Mouse (Mus musculus) MEL (cell line): ENCODE measurements around the gene Mpp5. TPM values are rescaled to one million over a fixed set of nuclear protein-coding genes. Genes with fewer than 3 reads are reported as not detected.
A peak's percentile ranks its signal among the peaks of the same experiment; 100 is the strongest.

Source experiments
- DNase-seq: peaks from one replicate; pipeline ENCODE4 v3.0.0; 2011; ENCODE audit warnings: low read depth, low spot score
- H3K27ac ChIP-seq: 2 replicates; pipeline ENCODE4 v1.5.1; 2012; ENCODE audit warnings: low read depth, mild to moderate bottlenecking, control low read depth, low read length, moderate library complexity; ENCODE audit not compliant: control insufficient read depth
- H3K27me3 ChIP-seq, 2 experiments: fragments of 150-350 bp in 1 of 2; sonication (generic) in 1 of 2; 2 replicates each; pipeline ENCODE4 v1.6.1; 2012; ENCODE audit warnings: low read length in 2 of 2, mild to moderate bottlenecking in 2 of 2, improper control_type of control experiment in 1 of 2, moderate library complexity in 1 of 2; ENCODE audit not compliant: insufficient read depth in 2 of 2, control insufficient read depth in 1 of 2
- H3K36me3 ChIP-seq, 2 experiments: 2 replicates each; pipeline ENCODE4 v1.6.1; 2012 to 2014; ENCODE audit warnings: low read length in 2 of 2, improper control_type of control experiment in 1 of 2, inconsistent platforms in 1 of 2, mild to moderate bottlenecking in 1 of 2; ENCODE audit not compliant: insufficient read depth in 2 of 2, control insufficient read depth in 1 of 2
- H3K4me1 ChIP-seq, 2 experiments: fragments of 150-350 bp in 1 of 2; sonication (generic) in 1 of 2; 2 replicates each; pipeline ENCODE4 v1.6.1; 2012; ENCODE audit warnings: low read length in 2 of 2, improper control_type of control experiment in 1 of 2, mild to moderate bottlenecking in 1 of 2; ENCODE audit not compliant: insufficient read depth in 2 of 2, control insufficient read depth in 1 of 2
- H3K4me3 ChIP-seq, 2 experiments: fragments of 150-350 bp in 1 of 2; sonication (generic) in 1 of 2; 2 replicates each; pipeline ENCODE4 v1.5.1; 2012; ENCODE audit warnings: low read depth in 2 of 2, low read length in 2 of 2, mild to moderate bottlenecking in 2 of 2, moderate library complexity in 2 of 2, control low read depth in 1 of 2, improper control_type of control experiment in 1 of 2; ENCODE audit not compliant: control insufficient read depth in 1 of 2, insufficient read depth in 1 of 2
- H3K79me2 ChIP-seq: 2 replicates; pipeline ENCODE4 v1.6.1; 2012; ENCODE audit warnings: mild to moderate bottlenecking, low read length, moderate library complexity; ENCODE audit not compliant: control insufficient read depth, poor library complexity, insufficient read depth
- H3K9ac ChIP-seq: 2 replicates; pipeline ENCODE4 v1.6.1; 2012; ENCODE audit warnings: low read depth, mild to moderate bottlenecking, control low read depth, low read length, moderate library complexity; ENCODE audit not compliant: control insufficient read depth, poor library complexity, severe bottlenecking
- H3K9me3 ChIP-seq: fragments of 150-350 bp; sonication (generic); replicated peaks from 2 replicates; pipeline ENCODE4 v1.6.1; 2012; ENCODE audit warnings: mild to moderate bottlenecking, low read length, improper control_type of control experiment, moderate library complexity; ENCODE audit not compliant: insufficient read depth
- BHLHE40 ChIP-seq: IDR thresholded peaks from 2 replicates; pipeline ENCODE4 v1.6.1; 2012; ENCODE audit warnings: low read depth, mild to moderate bottlenecking, inconsistent platforms, low read length, improper control_type of control experiment, borderline replicate concordance
- CHD1 ChIP-seq: IDR thresholded peaks from 2 replicates; pipeline ENCODE4 v1.6.1; 2012; ENCODE audit warnings: low read depth, mild to moderate bottlenecking, inconsistent platforms, low read length, improper control_type of control experiment
- CTCF ChIP-seq, 3 experiments: IDR thresholded peaks in 2 of 3; conservative IDR thresholded peaks in 1 of 3; 2 replicates each; pipeline ENCODE4 v1.5.1; 2011 to 2012; ENCODE audit warnings: low read length in 3 of 3, low read depth in 2 of 3, mild to moderate bottlenecking in 2 of 3, improper control_type of control experiment in 1 of 3, inconsistent platforms in 1 of 3, mixed read lengths in 1 of 3, moderate library complexity in 1 of 3; ENCODE audit not compliant: control insufficient read depth in 1 of 3, insufficient read depth in 1 of 3, poor library complexity in 1 of 3, severe bottlenecking in 1 of 3
- E2F4 ChIP-seq: IDR thresholded peaks from 2 replicates; pipeline ENCODE4 v1.6.1; 2011; ENCODE audit warnings: low read depth, low read length, improper control_type of control experiment, borderline replicate concordance
- EP300 ChIP-seq, 2 experiments: IDR thresholded peaks; 2 replicates each; pipeline ENCODE4 v1.6.1; 2011; ENCODE audit warnings: improper control_type of control experiment in 2 of 2, low read length in 2 of 2, low read depth in 1 of 2, mild to moderate bottlenecking in 1 of 2
- ETS1 ChIP-seq: IDR thresholded peaks from 2 replicates; pipeline ENCODE4 v1.6.1; 2012; ENCODE audit warnings: low read depth, mild to moderate bottlenecking, inconsistent platforms, low read length, improper control_type of control experiment, moderate library complexity
- GABPA ChIP-seq: IDR thresholded peaks from 2 replicates; pipeline ENCODE4 v1.6.1; 2012; ENCODE audit warnings: low read depth, mild to moderate bottlenecking, inconsistent platforms, low read length, improper control_type of control experiment, moderate library complexity
- GATA1 ChIP-seq: IDR thresholded peaks from 2 replicates; pipeline ENCODE4 v1.6.1; 2011; ENCODE audit warnings: low read depth, low read length, improper control_type of control experiment
- HCFC1 ChIP-seq: IDR thresholded peaks from 2 replicates; pipeline ENCODE4 v1.6.1; 2012; ENCODE audit warnings: low read depth, mild to moderate bottlenecking, inconsistent platforms, low read length, improper control_type of control experiment, moderate library complexity
- JUND ChIP-seq: IDR thresholded peaks from 2 replicates; pipeline ENCODE4 v1.6.1; 2011; ENCODE audit warnings: low read depth, mild to moderate bottlenecking, improper control_type of control experiment, low read length
- KAT2A ChIP-seq: conservative IDR thresholded peaks from 2 replicates; pipeline ENCODE4 v1.6.1; 2012; ENCODE audit warnings: low read depth, low read length, improper control_type of control experiment, inconsistent platforms
- MAFK ChIP-seq: IDR thresholded peaks from 2 replicates; pipeline ENCODE4 v1.6.1; 2011; ENCODE audit warnings: low read depth, mild to moderate bottlenecking, low read length, improper control_type of control experiment, borderline replicate concordance
- MAX ChIP-seq: IDR thresholded peaks from 2 replicates; pipeline ENCODE4 v1.6.1; 2011; ENCODE audit warnings: low read length, improper control_type of control experiment
- MEF2A ChIP-seq: IDR thresholded peaks from 2 replicates; pipeline ENCODE4 v1.6.1; 2014; ENCODE audit warnings: low read depth, mild to moderate bottlenecking, inconsistent platforms, low read length, improper control_type of control experiment; ENCODE audit not compliant: poor library complexity, insufficient replicate concordance, severe bottlenecking; ENCODE audit errors: extremely low read depth
- MXI1 ChIP-seq: IDR thresholded peaks from 2 replicates; pipeline ENCODE4 v1.6.1; 2011; ENCODE audit warnings: mild to moderate bottlenecking, low read depth, low read length, improper control_type of control experiment
- MYB ChIP-seq: IDR thresholded peaks from 2 replicates; pipeline ENCODE4 v1.6.1; 2011; ENCODE audit warnings: mild to moderate bottlenecking, low read depth, low read length, improper control_type of control experiment
- MYC ChIP-seq: IDR thresholded peaks from 2 replicates; pipeline ENCODE4 v1.6.1; 2011; ENCODE audit warnings: low read depth, mild to moderate bottlenecking, low read length, improper control_type of control experiment, moderate library complexity
- NELFE ChIP-seq: IDR thresholded peaks from 2 replicates; pipeline ENCODE4 v1.6.1; 2011; ENCODE audit warnings: low read depth, low read length, improper control_type of control experiment
- POLR2A ChIP-seq, 2 experiments: IDR thresholded peaks; 2 replicates each; pipeline ENCODE4 v1.6.1; 2011 to 2012; ENCODE audit warnings: low read length in 2 of 2, mild to moderate bottlenecking in 2 of 2, control low read depth in 1 of 2, improper control_type of control experiment in 1 of 2, low read depth in 1 of 2, moderate library complexity in 1 of 2; ENCODE audit not compliant: control insufficient read depth in 1 of 2, insufficient read depth in 1 of 2, poor library complexity in 1 of 2
- POLR2AphosphoS2 ChIP-seq: IDR thresholded peaks from 2 replicates; pipeline ENCODE4 v1.6.1; 2011; ENCODE audit warnings: low read length, improper control_type of control experiment
- POLR2AphosphoS5 ChIP-seq: IDR thresholded peaks from 2 replicates; pipeline ENCODE4 v1.6.1; 2012; ENCODE audit warnings: low read depth, borderline replicate concordance, mild to moderate bottlenecking, inconsistent platforms, low read length, moderate library complexity, mixed read lengths
- RAD21 ChIP-seq: IDR thresholded peaks from 2 replicates; pipeline ENCODE4 v1.6.1; 2011; ENCODE audit warnings: mild to moderate bottlenecking, low read depth, low read length, improper control_type of control experiment
- RCOR1 ChIP-seq: IDR thresholded peaks from 2 replicates; pipeline ENCODE4 v1.6.1; 2012; ENCODE audit warnings: low read depth, mild to moderate bottlenecking, inconsistent platforms, low read length, improper control_type of control experiment
- SMC3 ChIP-seq: IDR thresholded peaks from 2 replicates; pipeline ENCODE4 v1.6.1; 2011; ENCODE audit warnings: low read depth, low read length, improper control_type of control experiment
- TAL1 ChIP-seq: IDR thresholded peaks from 2 replicates; pipeline ENCODE4 v1.6.1; 2012; ENCODE audit warnings: mild to moderate bottlenecking, inconsistent platforms, low read length, moderate library complexity, mixed read lengths
- TCF12 ChIP-seq: IDR thresholded peaks from 2 replicates; pipeline ENCODE4 v1.6.1; 2014; ENCODE audit warnings: low read depth, mild to moderate bottlenecking, inconsistent platforms, low read length, improper control_type of control experiment, moderate library complexity
- UBTF ChIP-seq: IDR thresholded peaks from 2 replicates; pipeline ENCODE4 v1.6.1; 2012; ENCODE audit warnings: low read depth, mild to moderate bottlenecking, inconsistent platforms, low read length, improper control_type of control experiment, moderate library complexity, borderline replicate concordance; ENCODE audit not compliant: insufficient read depth
- USF1 ChIP-seq: IDR thresholded peaks from 2 replicates; pipeline ENCODE4 v1.6.1; 2014; ENCODE audit warnings: low read depth, mild to moderate bottlenecking, inconsistent platforms, low read length, improper control_type of control experiment, moderate library complexity
- ZKSCAN1 ChIP-seq: IDR thresholded peaks from 2 replicates; pipeline ENCODE4 v1.6.1; 2012; ENCODE audit warnings: low read depth, mild to moderate bottlenecking, inconsistent platforms, low read length, improper control_type of control experiment, moderate library complexity
- ZMIZ1 ChIP-seq: IDR thresholded peaks from 2 replicates; pipeline ENCODE4 v1.6.1; 2012; ENCODE audit warnings: low read depth, mild to moderate bottlenecking, inconsistent platforms, low read length, improper control_type of control experiment, moderate library complexity
- ZNF384 ChIP-seq: IDR thresholded peaks from 2 replicates; pipeline ENCODE4 v1.6.1; 2012; ENCODE audit warnings: low read depth, mild to moderate bottlenecking, inconsistent platforms, low read length, improper control_type of control experiment
- polyA plus RNA-seq, 2 experiments: library from polyadenylated mRNA; stranded (reverse) in 1 of 2; unstranded in 1 of 2; fragments of >175 nt in 1 of 2; fragments of >200 nt in 1 of 2; gene quantifications; 2 replicates each; pipeline versions ENCODE4 v1.2.1 to v1.2.4; 2012; ENCODE audit warnings: low replicate concordance in 2 of 2, low read depth in 1 of 2; ENCODE audit not compliant: insufficient read length in 2 of 2, insufficient read depth in 1 of 2, missing spikeins in 1 of 2
- total RNA-seq: library from RNA; depleted of rRNA; stranded (reverse); fragments of 300-350 nt; gene quantifications from 2 replicates; pipeline ENCODE4 v1.2.3, GENCODE M21; 2012

Gene Mpp5
- total and polyA plus RNA-seq, 3 experiments, result 15.1 to 143 (median 15.2) TPM

DNA sequence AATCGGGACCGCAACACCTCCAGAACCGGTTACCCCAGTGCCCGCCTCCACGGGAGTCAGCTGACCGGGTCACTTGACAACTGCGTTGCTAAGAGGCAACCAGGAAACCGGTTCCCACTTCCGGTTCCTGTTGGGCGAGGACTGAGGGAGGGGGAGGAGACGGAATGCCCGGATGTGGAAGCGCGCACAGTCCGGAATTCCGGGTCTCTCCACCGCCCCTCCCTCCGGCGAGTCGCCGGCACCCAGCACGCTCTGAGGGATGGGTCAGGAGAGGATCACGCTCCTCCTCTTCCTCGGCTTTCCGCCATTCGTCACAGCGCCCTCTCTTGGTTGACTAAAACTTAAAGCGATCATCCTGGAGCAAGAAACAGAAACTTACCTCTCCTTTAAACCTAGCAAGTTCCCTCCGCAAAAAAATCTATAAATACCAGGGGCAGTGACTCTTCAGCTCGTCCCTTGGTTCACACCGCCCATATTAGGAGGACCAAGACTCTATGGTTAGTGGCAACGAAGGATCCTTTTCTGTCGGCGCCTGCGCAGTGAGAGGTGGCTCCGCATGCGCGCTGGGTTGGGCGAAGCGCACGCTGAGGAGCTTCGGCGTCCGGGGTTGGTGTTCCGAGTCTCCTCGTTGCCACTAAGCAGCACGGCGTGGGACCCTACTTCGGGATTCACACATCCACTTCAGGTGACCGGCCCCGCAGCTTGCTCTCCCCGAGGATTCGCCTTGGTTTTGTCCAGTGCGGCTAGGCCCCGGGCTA is 113.0 kb downstream of the Mpp5 start, which contains the start of the genes Atp6v1d and Eif2s1 (continued):
- peak; percentile 97 for TF ChIP-seq NELFE
- no peak for TF ChIP-seq UBTF
- TF ChIP-seq GATA1, result no peak
- no peak for TF ChIP-seq JUND
- peak; percentile 80 for TF ChIP-seq MAX
- TF ChIP-seq RCOR1, result no peak
- no peak for TF ChIP-seq BHLHE40
- TF ChIP-seq GABPA, result no peak
- no peak for TF ChIP-seq CHD1
- TF ChIP-seq POLR2AphosphoS2, result peak; percentile 62; the same call in 1 of the 2 replicates
- TF ChIP-seq USF1, result peak; percentile 98
- TF ChIP-seq RAD21, result no peak
- peak; percentile 68 to 81 (median 81) for TF ChIP-seq CTCF (IDR thresholded peaks at IDR 0.05 in 2 of 3, conservative IDR thresholded peaks at IDR 0.05 in 1 of 3; ENCODE audit: control insufficient read depth in 1 of 3, insufficient read depth in 1 of 3, low read depth in 2 of 3, low read length in 3 of 3, poor library complexity in 1 of 3, severe bottlenecking in 1 of 3)
- TF ChIP-seq E2F4, result no peak
- TF ChIP-seq TAL1, result no peak
- TF ChIP-seq MYC, result peak; percentile 94
- TF ChIP-seq EP300 (IDR thresholded peaks at IDR 0.05; ENCODE audit: low read depth in 1 of 2, low read length in 2 of 2), result no peak; a peak in 1 of 4 replicates
- TF ChIP-seq TCF12, result peak; percentile 42; the same call in 1 of the 2 replicates

DNA sequence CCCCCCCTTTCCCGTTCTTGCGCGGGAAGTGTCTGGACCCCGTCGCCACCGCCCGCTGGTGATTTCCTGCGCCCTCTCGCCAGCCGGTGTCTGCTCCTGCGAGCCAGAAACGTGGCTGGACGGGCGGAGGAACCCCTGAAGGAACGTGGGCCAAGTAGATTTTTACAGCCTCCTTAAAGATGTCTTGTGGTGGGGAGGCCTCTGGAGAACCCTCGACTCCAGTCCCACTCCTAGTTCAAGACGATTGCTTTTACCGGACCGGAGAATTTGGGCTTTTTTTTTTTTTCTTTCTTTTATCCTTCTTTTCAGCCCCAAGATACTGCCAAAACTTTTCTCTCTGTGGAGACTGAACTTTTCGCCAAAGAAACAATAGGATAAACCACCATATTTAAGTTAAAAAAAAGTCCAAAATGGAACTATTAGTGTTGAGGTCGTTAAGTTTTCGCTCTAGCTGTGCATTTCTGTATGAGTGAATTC is 113.6 kb downstream of the Mpp5 start:
- Histone ChIP-seq H3K36me3 (peaks cover 10 to 27% of the 10 kb centered on the region in 2 experiments; a peak in 3 of 4 replicates), H3K4me1 (peaks cover 0 to 12% of the 10 kb centered on the region in 2 experiments; a peak in 3 of 4 replicates), H3K27me3 (no peaks in the 10 kb centered on the region), H3K27ac (peak overlapping the region; percentile 89), H3K79me2 (peaks cover 50% of the 10 kb centered on the region), H3K9me3 (no peaks in the 10 kb centered on the region), H3K9ac (peak overlapping the region; percentile 91), H3K4me3 (peak overlapping the region; percentile 80 to 88)
- DNase-seq, result no peak
- TF ChIP-seq MXI1, result peak; percentile 83
- no peak for TF ChIP-seq MAFK
- TF ChIP-seq UBTF, result 0 out of 2 replicates have a peak, but pooled peaks have one; percentile 37
- no peak for TF ChIP-seq KAT2A
- TF ChIP-seq TCF12, result no peak
- TF ChIP-seq ZNF384, result no peak
- no peak for TF ChIP-seq ZKSCAN1
- no peak for TF ChIP-seq POLR2AphosphoS5
- TF ChIP-seq USF1, result no peak
- TF ChIP-seq CTCF (IDR thresholded peaks at IDR 0.05 in 2 of 3, conservative IDR thresholded peaks at IDR 0.05 in 1 of 3; ENCODE audit: control insufficient read depth in 1 of 3, insufficient read depth in 1 of 3, low read depth in 2 of 3, low read length in 3 of 3, poor library complexity in 1 of 3, severe bottlenecking in 1 of 3), result no peak
- no peak for TF ChIP-seq MYC
- no peak for TF ChIP-seq BHLHE40
- TF ChIP-seq ZMIZ1, result peak; percentile 55; the same call in 1 of the 2 replicates
- no peak for TF ChIP-seq GATA1
- TF ChIP-seq ETS1, result no peak
- TF ChIP-seq HCFC1, result no peak
- no peak for TF ChIP-seq POLR2A (IDR thresholded peaks at IDR 0.05; ENCODE audit: control insufficient read depth in 1 of 2, insufficient read depth in 1 of 2, low read depth in 1 of 2, low read length in 2 of 2, poor library complexity in 1 of 2)
- TF ChIP-seq CHD1, result peak; percentile 91
- no peak for TF ChIP-seq SMC3
- 0 out of 2 replicates have a peak, but pooled peaks have one; percentile 12 for TF ChIP-seq MAX
- TF ChIP-seq MEF2A, result no peak
- TF ChIP-seq JUND, result no peak
- TF ChIP-seq EP300 (IDR thresholded peaks at IDR 0.05; ENCODE audit: low read depth in 1 of 2, low read length in 2 of 2), result no peak
- no peak for TF ChIP-seq MYB
- TF ChIP-seq GABPA, result no peak
